Mouse (Mus musculus): ENCODE results near the gene E2f8.

The E2f8 gene

GRCm38 (mm10) chr7:48881486-48881885 is at the start of gene E2f8:
Gene E2f8, minus strand, starts transcription at chr7:48881596.
- peak; percentile 68 for DNase-seq (ENCODE audit: low read depth, low spot score)

GRCm38 (mm10) chr7:48930399-48930798 is 49.0 kb upstream of the E2f8 start:
- DNase-seq (ENCODE audit: low read depth, low spot score): no peak

DNA sequence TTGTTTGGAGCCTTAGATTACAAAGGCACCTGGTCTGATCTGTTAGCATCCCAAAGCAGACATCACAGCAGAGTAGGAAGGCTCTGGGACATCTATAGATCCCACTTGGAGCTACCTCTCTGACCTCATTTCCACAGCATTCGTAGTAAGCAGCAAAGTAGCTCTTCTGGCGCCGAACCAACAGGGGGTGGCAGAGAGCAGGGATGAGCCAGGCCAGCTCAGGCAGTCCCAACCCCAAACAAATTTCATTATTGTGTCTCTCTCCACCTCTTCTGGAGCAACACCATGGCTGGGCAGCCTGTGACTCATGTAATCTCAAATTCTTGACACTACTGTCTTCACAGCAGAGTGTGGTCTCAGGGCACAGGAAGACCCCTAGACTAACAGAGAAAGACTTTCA is 47.0 kb upstream of the E2f8 start:
- DNase-seq (ENCODE audit: low read depth, low spot score): peak; percentile 66

DNA sequence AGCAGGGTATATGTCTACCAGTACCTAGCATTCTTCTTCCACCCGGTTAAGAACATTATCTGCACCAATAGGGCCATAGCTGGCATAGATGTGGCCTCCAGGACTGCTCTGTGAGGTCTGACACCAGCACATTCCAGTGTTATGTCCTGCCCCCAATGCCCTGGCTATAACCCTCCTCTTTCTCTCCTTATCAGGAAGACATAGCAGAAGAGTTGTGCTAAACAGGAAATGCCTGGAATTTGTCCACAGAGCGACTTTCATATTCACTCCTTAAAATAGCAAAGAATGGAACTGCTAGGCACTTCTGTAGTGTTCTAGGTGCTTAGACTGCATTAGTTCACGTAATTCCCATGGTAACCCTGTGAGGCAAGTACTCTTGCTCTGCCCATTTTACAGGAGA is 43.8 kb upstream of the E2f8 start:
- DNase-seq (ENCODE audit: low read depth, low spot score): peak; percentile 16

DNA sequence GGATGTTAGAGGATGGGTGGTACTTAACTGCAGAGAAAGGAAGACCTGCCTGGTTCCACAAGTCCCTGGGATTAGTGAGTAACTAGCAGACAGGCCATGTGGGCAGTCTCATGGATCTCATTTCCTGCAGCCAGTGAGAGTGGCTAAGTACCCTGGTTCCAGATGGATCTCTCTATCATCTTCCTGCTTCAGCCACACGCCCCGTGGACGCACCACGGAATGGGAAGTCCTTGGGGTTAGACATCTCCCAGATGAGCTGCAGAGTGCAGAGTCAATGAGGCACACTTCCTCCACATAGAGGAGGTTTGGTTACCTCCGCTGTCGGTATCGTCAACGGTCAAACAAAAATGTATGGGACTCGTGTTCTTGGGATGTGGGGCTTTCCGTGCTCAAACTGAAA is 42.2 kb upstream of the E2f8 start:
- peak; percentile 31 for DNase-seq (ENCODE audit: low read depth, low spot score)

DNA sequence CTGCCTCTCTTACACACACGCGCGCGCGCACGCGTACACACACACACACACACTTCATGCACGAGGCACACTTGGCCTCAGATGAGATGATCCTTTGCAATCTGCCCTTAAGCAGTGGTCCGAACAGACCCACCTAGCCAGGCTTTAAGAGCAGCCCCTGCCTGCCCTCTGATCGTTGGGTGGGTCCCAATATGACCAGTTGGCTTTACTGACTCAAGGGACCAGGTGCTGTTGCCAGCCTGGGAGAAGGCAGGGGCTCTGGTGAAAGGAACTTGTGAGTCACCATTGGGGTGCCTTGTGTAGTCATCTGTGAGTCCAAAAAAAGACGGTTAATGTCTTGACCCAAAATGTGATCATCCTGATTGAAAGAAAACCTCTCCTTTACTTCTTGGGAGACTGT is 37.0 kb upstream of the E2f8 start:
- DNase-seq (ENCODE audit: low read depth, low spot score): peak; percentile 48

GRCm38 (mm10) chr7:48917988-48918387 is 36.6 kb upstream of the E2f8 start:
- no peak for DNase-seq (ENCODE audit: low read depth, low spot score)

- peak; percentile 82 for DNase-seq (ENCODE audit: low read depth, low spot score)
These were observed 36.1 kb upstream of the E2f8 start for GRCm38 (mm10) chr7:48917463-48917862.

DNA sequence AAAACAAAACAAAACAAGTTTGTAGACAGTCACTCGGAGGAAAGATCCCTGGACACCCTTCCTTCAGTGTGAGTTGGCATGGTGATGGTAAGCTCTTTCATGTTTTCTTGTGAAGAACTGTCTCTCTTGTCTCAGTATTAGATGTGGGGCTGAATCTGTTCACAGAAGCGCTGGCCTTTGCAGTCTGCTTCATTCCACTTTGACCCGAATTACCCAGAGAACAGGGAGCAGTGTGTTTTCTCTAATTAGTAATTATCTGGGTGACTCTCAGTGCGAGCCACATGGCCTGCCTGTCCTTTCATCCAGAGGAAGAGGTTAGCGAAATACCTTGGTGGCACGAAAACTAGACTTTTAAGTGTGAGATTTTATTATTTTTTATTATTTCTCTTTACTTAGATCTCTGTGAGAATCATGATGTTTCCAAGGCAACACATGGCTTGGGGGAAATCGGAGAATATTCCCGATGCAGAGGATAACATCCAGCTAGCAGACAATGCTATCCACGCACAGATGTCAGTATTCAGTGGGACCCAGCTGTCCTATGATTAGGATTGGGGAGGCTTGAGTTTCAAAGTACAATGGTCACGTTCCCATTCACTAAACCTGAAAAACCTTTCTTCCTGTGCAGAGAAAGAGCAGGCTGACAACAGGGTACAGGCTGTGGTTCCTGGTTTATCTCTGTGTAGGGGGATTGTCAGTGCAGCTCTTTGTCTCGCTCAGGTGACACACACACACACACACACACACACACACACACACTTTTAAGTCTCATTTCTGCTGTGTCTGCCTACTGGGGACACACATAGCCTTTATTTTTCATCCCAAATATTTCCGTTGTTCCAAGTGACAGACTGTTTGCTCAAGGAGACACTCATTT is 33.5 kb upstream of the E2f8 start:
- no peak for DNase-seq (ENCODE audit: low read depth, low spot score)

- no peak for DNase-seq (ENCODE audit: low read depth, low spot score)
These were observed 29.8 kb upstream of the E2f8 start for GRCm38 (mm10) chr7:48911146-48911545.

DNA sequence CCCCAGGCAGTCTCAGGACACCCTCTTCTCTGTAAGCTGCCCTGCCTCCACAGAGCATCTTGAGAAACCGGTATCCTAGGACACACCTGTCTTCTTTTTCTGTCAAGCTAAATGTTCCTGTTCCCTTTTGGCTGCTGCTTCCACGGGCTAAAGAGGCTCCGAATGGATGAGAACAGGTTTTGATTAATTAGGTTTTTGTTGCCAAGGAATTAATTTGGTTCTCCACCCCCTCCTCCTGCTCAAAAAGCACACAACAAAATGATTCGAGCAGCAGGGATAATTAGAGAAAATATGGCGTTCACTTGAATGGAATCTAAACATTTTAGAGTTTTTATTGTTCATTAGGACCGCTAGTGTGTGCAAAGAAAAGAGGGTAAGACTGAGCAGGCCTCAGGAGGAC is 28.9 kb upstream of the E2f8 start:
- no peak for DNase-seq (ENCODE audit: low read depth, low spot score)

GRCm38 (mm10) chr7:48909342-48909671 is 27.9 kb upstream of the E2f8 start:
- no peak for DNase-seq (ENCODE audit: low read depth, low spot score)

- DNase-seq (ENCODE audit: low read depth, low spot score): no peak
These were observed 27.3 kb upstream of the E2f8 start, which contains the start of gene Nav2 for GRCm38 (mm10) chr7:48908521-48909341. Gene Nav2, plus strand, starts transcription at chr7:48908716.

DNA sequence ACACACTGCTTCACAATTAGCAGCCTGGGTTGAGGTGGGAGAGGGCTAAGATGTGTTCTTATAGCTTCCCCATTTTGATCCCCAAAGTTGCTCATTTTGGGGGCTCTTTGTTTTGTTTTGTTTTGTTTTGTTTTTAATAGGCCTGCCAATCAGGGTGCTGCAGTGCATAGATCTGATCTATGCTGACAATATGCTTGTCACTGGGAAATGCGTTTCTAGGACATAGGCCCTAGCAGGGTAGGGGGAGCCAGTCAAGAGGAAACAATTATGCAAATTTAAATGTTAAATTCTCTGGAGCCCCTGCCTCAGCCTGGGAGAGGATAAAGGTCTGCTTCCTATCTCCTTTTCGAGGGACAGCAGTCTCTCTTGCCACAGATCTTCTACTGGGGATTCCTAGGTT is 21.1 kb upstream of the E2f8 start:
- no peak for DNase-seq (ENCODE audit: low read depth, low spot score)

DNA sequence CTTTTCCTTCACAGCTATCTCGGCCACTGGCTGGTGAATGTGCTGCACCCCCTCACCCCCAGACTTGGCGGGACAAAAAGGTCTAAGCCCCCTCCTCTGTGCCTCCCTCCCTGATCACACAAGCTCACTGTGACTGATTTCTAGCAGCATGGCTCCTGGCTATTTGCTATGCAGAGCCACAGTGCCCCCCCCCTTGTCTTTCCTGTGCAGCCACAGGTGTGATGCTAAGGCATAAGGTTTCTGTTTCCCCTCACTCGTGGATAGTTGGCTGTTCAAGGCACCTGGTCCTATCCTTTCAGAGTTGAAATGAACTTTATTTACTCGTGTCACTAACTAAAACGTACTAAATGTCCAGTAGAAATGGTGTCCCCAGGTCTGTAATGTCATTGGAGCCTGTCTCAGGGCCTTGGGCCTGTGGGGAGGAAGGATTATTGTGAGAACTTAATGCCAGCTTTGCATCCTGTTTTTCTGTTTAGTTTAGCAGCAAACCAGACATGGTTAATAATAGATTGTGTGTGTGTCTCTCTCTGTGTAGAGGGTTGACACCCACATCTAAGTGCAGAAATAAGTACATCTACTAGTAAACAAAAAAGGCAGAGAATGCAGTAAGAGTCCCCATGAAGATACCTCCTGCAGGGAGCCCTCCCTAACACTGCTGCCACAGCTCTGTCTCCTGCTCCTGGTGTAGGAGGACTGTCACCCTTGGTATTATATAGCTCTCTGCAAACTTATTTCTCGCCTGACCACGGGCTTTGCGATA is 19.2 kb upstream of the E2f8 start:
- DNase-seq (ENCODE audit: low read depth, low spot score): no peak

- no peak for DNase-seq (ENCODE audit: low read depth, low spot score)
These were observed 17.0 kb upstream of the E2f8 start for GRCm38 (mm10) chr7:48898416-48898815.

GRCm38 (mm10) chr7:48897539-48898163 is 16.3 kb upstream of the E2f8 start:
- no peak for DNase-seq (ENCODE audit: low read depth, low spot score)

- no peak for DNase-seq (ENCODE audit: low read depth, low spot score)
These were observed 14.7 kb upstream of the E2f8 start for GRCm38 (mm10) chr7:48896051-48896450.

DNA sequence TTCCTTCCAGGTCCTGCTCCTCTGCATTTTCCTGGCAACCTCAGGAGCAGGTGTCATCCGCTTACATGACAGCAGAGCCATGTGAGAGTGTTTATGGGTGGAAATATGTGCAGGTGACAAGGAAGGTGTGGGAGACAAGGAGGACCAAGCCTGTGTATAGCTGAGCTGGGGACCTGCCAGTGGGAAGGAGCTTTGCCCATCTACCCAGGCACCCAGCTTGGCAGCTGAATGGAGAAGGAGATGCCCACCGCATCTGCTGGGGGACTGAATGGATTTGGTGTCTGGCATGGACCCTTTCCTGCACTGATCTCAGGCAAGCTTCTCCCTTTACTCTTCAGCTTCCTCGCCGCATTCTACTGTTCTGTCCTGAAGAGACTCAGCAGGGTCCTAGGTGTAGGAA is 14.1 kb upstream of the E2f8 start:
- DNase-seq (ENCODE audit: low read depth, low spot score): no peak

GRCm38 (mm10) chr7:48894763-48895162 is 13.4 kb upstream of the E2f8 start:
- no peak for DNase-seq (ENCODE audit: low read depth, low spot score)

- DNase-seq (ENCODE audit: low read depth, low spot score): peak; percentile 77
These were observed 12.8 kb upstream of the E2f8 start for GRCm38 (mm10) chr7:48894152-48894551.

DNA sequence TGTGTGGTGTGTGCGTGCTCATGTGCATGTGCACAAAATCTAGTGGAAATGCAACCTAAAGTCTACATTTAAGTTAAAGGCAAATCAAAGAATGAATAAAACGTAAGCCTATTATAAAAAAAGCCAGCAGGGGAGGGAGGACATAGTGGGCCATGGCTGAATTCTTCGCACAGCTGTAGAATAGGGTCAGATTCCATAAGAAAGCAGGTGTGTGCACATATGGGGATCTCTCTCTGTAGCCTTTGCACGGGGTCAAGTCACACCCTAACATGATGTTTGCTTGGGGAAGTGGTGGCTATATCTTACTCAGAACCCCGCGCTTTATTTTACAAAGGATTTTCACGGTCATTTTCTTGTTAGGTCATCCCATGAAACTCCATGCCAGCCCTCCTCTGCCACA is 11.7 kb upstream of the E2f8 start:
- DNase-seq (ENCODE audit: low read depth, low spot score): no peak
